8 mouse cellular contexts compared by ENCODE assay signal in the genomic region with DNA sequence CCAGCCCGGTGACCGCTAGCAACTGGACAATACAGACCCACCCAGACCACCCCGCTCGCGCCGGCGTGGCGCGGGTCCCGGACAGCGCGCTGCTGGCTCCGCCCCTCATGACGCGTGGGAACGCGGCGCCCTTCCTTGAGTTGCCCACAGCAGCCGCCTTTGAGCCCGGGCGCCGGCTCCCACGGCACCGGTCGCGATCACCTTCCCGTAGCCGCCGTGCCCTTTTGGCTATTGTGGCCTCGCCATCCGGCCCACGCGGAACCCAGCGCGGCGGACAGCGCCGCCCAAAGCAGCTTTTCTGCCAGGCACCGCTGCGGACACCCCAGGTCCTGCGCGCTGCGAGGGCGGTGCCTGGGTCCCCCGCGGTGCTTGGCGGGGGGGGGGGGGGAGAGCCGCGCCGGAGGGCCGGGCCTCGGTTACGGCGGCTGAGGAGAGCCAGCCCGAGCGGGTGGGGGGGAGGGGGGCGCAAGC. TPM values are rescaled to one million over a fixed set of nuclear protein-coding genes. Genes with fewer than 3 reads are reported as not detected.
A peak's percentile ranks its signal among the peaks of the same experiment; 100 is the strongest.
DNase-seq lines count a peak whose midpoint lies in the region; ATAC-seq and TF ChIP-seq lines count a peak whose summit lies in the region.

A gene (plus strand): TSS at position 162 of the 471 bp plus-strand sequence.

- peak within 1 kb of the TSS; percentile 40 for H3K4me2 ChIP-seq in hindbrain, postnatal 0 days (ENCODE audit: low read depth, low read length)

- under 1% methylated on average over 44 of the region's 57 CpGs for WGBS in hindbrain, postnatal 0 days

- no peaks in the 10 kb centered on the region for H3K9me3 ChIP-seq in hindbrain, postnatal 0 days (ENCODE audit: low read length)

- H3K9ac ChIP-seq in hindbrain, postnatal 0 days (replicated peaks; ENCODE audit: low read length): peak within 1 kb of the TSS; percentile 33

- no peak for TF ChIP-seq CTCF in gastrocnemius, adult 2 months (IDR thresholded peaks at IDR 0.05)
- no peak for TF ChIP-seq CTCF in hindbrain, postnatal 0 days (IDR thresholded peaks at IDR 0.05; ENCODE audit: low read depth)
- no peak for TF ChIP-seq CTCF in left cerebral cortex, adult 2 months (IDR thresholded peaks at IDR 0.05)

- intact Hi-C loops in gastrocnemius, adult 2 months (cut with DNase I): no loop called here
- intact Hi-C loops in left cerebral cortex, adult 2 months (cut with DNase I): loop anchor here (1.0 kb wide), 1 partner anchor 88 kb away; no protein-coding TSS in a partner anchor

- peak within 1 kb of the TSS; percentile 59 for H3K4me3 ChIP-seq in gastrocnemius, adult 2 months
- H3K4me3 ChIP-seq in hindbrain, postnatal 0 days (ENCODE audit: low read length): peak within 1 kb of the TSS; percentile 35
- peak within 1 kb of the TSS; percentile 34 for H3K4me3 ChIP-seq in left cerebral cortex, adult 2 months

- H3K4me1 ChIP-seq in hindbrain, postnatal 0 days (ENCODE audit: insufficient read depth, low read length): no peaks in the 10 kb centered on the region

- no peaks in the 10 kb centered on the region for H3K27me3 ChIP-seq in hindbrain, postnatal 0 days (ENCODE audit: insufficient read depth, low read length)

- peak; percentile 83 for DNase-seq in WW6 (ENCODE audit: low read depth, low spot score)
- peak; percentile 76 to 92 for DNase-seq in cerebellum, postnatal 4 days (ENCODE audit: low spot score in 2 of 2)
- peak; percentile 94 for DNase-seq in gastrocnemius, adult 2 months
- DNase-seq in hindbrain, postnatal 0 days (ENCODE audit: low spot score): peak; percentile 92
- peak; percentile 88 to 89 for DNase-seq in left cerebral cortex, adult 2 months (ENCODE audit: extremely low spot score in 1 of 2, low spot score in 2 of 2)
- peak; percentile 85 to 95 for DNase-seq in right cerebral cortex, adult 2 months (ENCODE audit: low spot score in 2 of 2)
- peak; percentile 90 for DNase-seq in urinary bladder, postnatal 14 days (ENCODE audit: low spot score)

- H3K36me3 ChIP-seq in hindbrain, postnatal 0 days (ENCODE audit: insufficient read depth, low read length): peaks cover 7% of the 10 kb centered on the region

- peak; percentile 87 for ATAC-seq in hindbrain, postnatal 0 days
- peak; percentile 43 for ATAC-seq in megakaryocyte, adult 5-6 weeks (ENCODE audit: poor library complexity, severe bottlenecking)

- peak within 1 kb of the TSS; percentile 79 for H3K27ac ChIP-seq in gastrocnemius, adult 2 months
- peak within 1 kb of the TSS; percentile 61 for H3K27ac ChIP-seq in hindbrain, postnatal 0 days
- peak within 1 kb of the TSS; percentile 62 for H3K27ac ChIP-seq in left cerebral cortex, adult 2 months

RNA-seq across cellular contexts. Expression of the gene that starts here (rescaled TPM):
- 10 to 100 TPM; 29.9 to 34.5 TPM for total RNA-seq in gastrocnemius, adult 2 months (2021)
- total RNA-seq in hindbrain, postnatal 0 days (2014; rRNA removed): 42.1 and 47.7 TPM in 2 replicates
- polyA plus RNA-seq in hindbrain, postnatal 0 days (2015; fragmentation: Nextera tagmentation; extraction: Ambion mirVana): 35.2 and 35.3 TPM in 2 replicates
- 10 to 100 TPM; 71.1 to 72.6 TPM for total RNA-seq in left cerebral cortex, adult 2 months (2021)
- 76.8 and 80.1 TPM in 2 replicates for total RNA-seq in megakaryocyte, adult 5-6 weeks (2015)
- total RNA-seq in megakaryocyte, adult 5-6 weeks (2017): 44.9 and 50.7 TPM in 2 replicates

Comparison
In these comparisons a context has a peak if more than half of its experiments do, and no peak if none do; other contexts are left out.
1. Peak in every context shown above with its lines: DNase-seq, ATAC-seq, H3K4me3 ChIP-seq and H3K27ac ChIP-seq.